Mouse (Mus musculus): ENCODE results near the gene Mcfd2.

- TF ChIP-seq CTCF (IDR thresholded peaks at IDR 0.05; ENCODE audit: low read depth, low read length) (no peak), GATA1 (IDR thresholded peaks at IDR 0.05; ENCODE audit: borderline replicate concordance, low read length) (no peak), TAL1 (conservative IDR thresholded peaks at IDR 0.05; ENCODE audit: low read depth, low read length) (no peak), POLR2AphosphoS5 (IDR thresholded peaks at IDR 0.05; ENCODE audit: insufficient replicate concordance, low read depth, low read length) (no peak), GATA2 (IDR thresholded peaks at IDR 0.05; ENCODE audit: borderline replicate concordance, low read depth, low read length) (no peak)
Observed at GRCm38 (mm10) chr17:87305065-87305464, 39.3 kb upstream of the Mcfd2 start.

Data from G1E (cell line).